Mouse (Mus musculus): ENCODE measurements around the gene Prr29. TPM values are rescaled to one million over a fixed set of nuclear protein-coding genes. Genes with fewer than 3 reads are reported as not detected.

Prr29 gene
- polyA plus RNA-seq, 1 experiment from 2014 or later = 0.39 TPM

DNA sequence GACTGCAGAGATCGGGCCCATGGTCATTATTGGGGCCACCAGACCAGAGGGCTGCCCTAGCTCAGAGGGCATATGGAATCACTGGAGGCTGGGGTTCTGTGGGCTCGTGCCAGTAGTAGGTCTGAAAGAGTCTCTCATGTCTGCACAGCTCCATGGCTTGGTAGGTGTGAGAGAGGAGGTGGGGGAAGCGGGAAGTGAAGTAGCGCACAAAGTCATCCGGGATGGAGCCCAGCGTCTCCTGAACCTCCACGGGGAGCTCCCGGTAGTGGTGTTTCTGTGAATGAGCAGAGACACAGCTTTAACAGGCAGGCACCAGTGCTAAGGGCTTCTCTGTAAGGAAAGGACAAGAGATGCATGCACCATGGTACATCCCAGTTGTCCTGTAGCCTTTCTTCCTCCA is 33.2 kb downstream of the Prr29 start:
- WGBS = 92% methylated on average over 8 of the region's 8 CpGs
- H3K27me3 ChIP-seq (ENCODE audit: insufficient read depth, low read length) = no peaks in the 10 kb centered on the region
- DNase-seq (no peak), ATAC-seq (ENCODE audit: insufficient read depth) (no peak)
- no peak for TF ChIP-seq CTCF (IDR thresholded peaks at IDR 0.05; ENCODE audit: low read depth)
- no peaks in the 10 kb centered on the region for H3K9me3 ChIP-seq (ENCODE audit: low read depth, low read length)
- H3K27ac ChIP-seq (ENCODE audit: low read depth) = no peak overlapping the region
- H3K4me2 ChIP-seq = no peak overlapping the region
- H3K4me1 ChIP-seq (ENCODE audit: insufficient read depth) = no peaks in the 10 kb centered on the region
- H3K9ac ChIP-seq = no peak overlapping the region
- no peak overlapping the region for H3K4me3 ChIP-seq (ENCODE audit: low read depth, low read length)
- peaks cover 25% of the 10 kb centered on the region for H3K36me3 ChIP-seq (ENCODE audit: insufficient read depth)

DNA sequence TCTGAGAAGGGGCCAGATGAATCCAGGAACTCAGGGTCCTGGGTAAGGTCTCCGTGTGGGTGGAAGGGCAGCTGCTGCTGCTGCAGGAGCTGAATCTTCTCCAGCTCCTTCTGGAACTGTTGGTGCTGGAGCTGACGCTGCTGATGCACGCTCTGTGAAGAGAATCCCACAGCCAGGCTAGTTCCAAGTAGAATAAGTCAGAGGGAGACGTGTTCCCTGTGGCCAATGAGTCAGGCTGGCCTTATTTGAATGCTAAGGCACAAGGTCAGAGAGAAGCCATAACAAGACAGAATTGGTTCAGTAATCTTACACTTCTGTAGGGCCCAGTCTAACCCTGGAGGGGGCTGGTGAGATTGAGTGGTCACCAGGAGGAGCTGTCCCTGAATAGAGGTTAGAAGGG is 44.7 kb downstream of the Prr29 start:
- no peak overlapping the region for H3K4me3 ChIP-seq (ENCODE audit: low read depth, low read length)
- peaks cover 24% of the 10 kb centered on the region for H3K36me3 ChIP-seq (ENCODE audit: insufficient read depth)
- no peaks in the 10 kb centered on the region for H3K9me3 ChIP-seq (ENCODE audit: low read depth, low read length)
- ATAC-seq (ENCODE audit: insufficient read depth) (no peak), DNase-seq (no peak)
- H3K4me2 ChIP-seq = no peak overlapping the region
- 69% methylated on average over 4 of the region's 4 CpGs for WGBS
- H3K4me1 ChIP-seq (ENCODE audit: insufficient read depth) = no peaks in the 10 kb centered on the region
- no peak for TF ChIP-seq CTCF (IDR thresholded peaks at IDR 0.05; ENCODE audit: low read depth)
- no peak overlapping the region for H3K27ac ChIP-seq (ENCODE audit: low read depth)
- H3K27me3 ChIP-seq (ENCODE audit: insufficient read depth, low read length) = no peaks in the 10 kb centered on the region
- no peak overlapping the region for H3K9ac ChIP-seq

DNA sequence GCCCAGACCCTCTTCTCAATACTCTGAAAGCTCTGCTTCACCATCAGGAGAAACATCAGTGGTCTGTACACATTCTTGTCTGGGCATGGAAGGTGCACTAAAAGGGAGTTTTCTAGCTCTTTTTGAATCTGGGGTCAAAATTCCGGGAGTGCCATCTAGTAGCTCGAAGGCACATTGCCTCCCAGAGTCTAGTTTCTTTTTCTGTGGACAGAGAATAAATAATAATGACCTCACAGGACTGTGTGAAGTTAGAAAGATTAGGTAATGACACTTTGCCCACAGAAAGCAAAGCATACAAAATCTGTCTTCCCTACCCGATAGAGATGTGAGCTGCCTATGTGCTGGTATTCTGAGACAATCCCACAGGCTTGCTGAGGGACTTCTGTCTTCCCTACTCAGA is 45.2 kb downstream of the Prr29 start:
- H3K4me1 ChIP-seq (ENCODE audit: insufficient read depth) = no peaks in the 10 kb centered on the region
- TF ChIP-seq CTCF (IDR thresholded peaks at IDR 0.05; ENCODE audit: low read depth) = no peak
- H3K9ac ChIP-seq = no peak overlapping the region
- DNase-seq (no peak), ATAC-seq (ENCODE audit: insufficient read depth) (no peak)
- WGBS = 65% methylated on average over 3 of the region's 3 CpGs
- H3K9me3 ChIP-seq (ENCODE audit: low read depth, low read length) = no peaks in the 10 kb centered on the region
- H3K27me3 ChIP-seq (ENCODE audit: insufficient read depth, low read length) = no peaks in the 10 kb centered on the region
- no peak overlapping the region for H3K4me3 ChIP-seq (ENCODE audit: low read depth, low read length)
- H3K4me2 ChIP-seq = no peak overlapping the region
- H3K36me3 ChIP-seq (ENCODE audit: insufficient read depth) = peaks cover 24% of the 10 kb centered on the region
- no peak overlapping the region for H3K27ac ChIP-seq (ENCODE audit: low read depth)

DNA sequence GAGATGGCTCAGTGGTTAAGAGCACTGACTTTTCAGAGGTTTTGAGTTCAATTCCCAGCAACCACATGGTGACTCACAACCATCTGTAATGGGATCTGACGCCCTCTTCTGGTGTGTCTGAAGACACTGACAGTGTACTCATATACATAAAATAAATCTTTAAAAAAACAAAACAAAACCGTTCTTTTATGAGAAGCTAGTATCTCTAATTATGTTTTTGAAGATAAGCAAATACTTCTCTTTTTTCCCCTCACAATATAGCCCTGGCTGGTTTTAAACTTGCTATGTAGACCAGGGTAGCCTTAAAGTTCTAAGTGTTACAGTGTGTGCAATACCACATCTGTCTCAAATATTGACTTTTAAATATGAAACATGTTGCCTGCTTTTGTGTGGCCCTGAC is 45.9 kb downstream of the Prr29 start:
- no peaks in the 10 kb centered on the region for H3K9me3 ChIP-seq (ENCODE audit: low read depth, low read length)
- H3K4me1 ChIP-seq (ENCODE audit: insufficient read depth) = no peaks in the 10 kb centered on the region
- H3K27me3 ChIP-seq (ENCODE audit: insufficient read depth, low read length) = no peaks in the 10 kb centered on the region
- no peak for DNase-seq
- H3K4me3 ChIP-seq (ENCODE audit: low read depth, low read length) = no peak overlapping the region
- no peak overlapping the region for H3K4me2 ChIP-seq
- H3K36me3 ChIP-seq (ENCODE audit: insufficient read depth) = peaks cover 20% of the 10 kb centered on the region
- WGBS = 68% methylated on average over 2 of the region's 2 CpGs
- no peak for ATAC-seq (ENCODE audit: insufficient read depth)
- H3K27ac ChIP-seq (ENCODE audit: low read depth) = no peak overlapping the region
- no peak for TF ChIP-seq CTCF (IDR thresholded peaks at IDR 0.05; ENCODE audit: low read depth)
- no peak overlapping the region for H3K9ac ChIP-seq

DNA sequence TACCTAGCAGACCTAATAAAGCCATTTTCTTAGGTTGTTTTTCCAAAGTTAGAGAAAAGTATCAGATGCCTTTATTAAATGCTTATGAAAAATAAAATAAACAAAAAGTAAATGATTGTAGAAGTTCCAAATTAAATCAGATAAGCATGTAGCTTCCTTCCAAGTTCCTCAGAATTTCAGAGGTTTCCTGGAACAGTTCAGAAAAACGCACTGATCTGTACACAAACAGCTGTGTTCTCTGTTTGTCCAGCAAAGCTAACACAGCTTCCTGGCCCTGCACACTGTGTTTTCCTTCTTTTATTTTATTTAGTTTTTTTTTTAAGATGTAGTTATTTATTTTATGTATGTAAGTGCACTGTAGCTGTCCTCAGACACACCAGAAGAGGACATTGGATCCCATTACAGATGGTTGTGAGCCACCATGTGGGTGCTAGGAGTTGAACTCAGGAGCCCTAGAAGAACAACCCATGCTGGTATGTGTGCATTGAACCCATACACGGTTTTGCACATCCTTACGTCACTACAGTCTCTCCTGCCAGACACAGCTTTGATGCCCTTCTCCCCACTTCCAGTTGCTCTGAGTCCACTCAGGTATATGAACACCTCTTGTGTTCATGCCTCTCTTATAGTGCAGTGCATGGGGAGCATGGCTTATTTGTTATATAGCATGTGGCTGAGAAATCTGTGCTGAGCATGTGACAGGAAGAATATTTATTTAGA is 47.5 kb downstream of the Prr29 start:
- Histone ChIP-seq H3K36me3 (ENCODE audit: insufficient read depth) (peaks cover 11% of the 10 kb centered on the region; the same call in 1 of the 2 replicates), H3K4me2 (no peak overlapping the region), H3K9ac (no peak overlapping the region), H3K4me3 (ENCODE audit: low read depth, low read length) (no peak overlapping the region), H3K27me3 (ENCODE audit: insufficient read depth, low read length) (no peaks in the 10 kb centered on the region), H3K9me3 (ENCODE audit: low read depth, low read length) (no peaks in the 10 kb centered on the region), H3K27ac (ENCODE audit: low read depth) (no peak overlapping the region), H3K4me1 (ENCODE audit: insufficient read depth) (no peaks in the 10 kb centered on the region)
- WGBS = 83% methylated on average over 3 of the region's 3 CpGs
- no peak for TF ChIP-seq CTCF (IDR thresholded peaks at IDR 0.05; ENCODE audit: low read depth)
- ATAC-seq (ENCODE audit: insufficient read depth) (no peak), DNase-seq (no peak)

DNA sequence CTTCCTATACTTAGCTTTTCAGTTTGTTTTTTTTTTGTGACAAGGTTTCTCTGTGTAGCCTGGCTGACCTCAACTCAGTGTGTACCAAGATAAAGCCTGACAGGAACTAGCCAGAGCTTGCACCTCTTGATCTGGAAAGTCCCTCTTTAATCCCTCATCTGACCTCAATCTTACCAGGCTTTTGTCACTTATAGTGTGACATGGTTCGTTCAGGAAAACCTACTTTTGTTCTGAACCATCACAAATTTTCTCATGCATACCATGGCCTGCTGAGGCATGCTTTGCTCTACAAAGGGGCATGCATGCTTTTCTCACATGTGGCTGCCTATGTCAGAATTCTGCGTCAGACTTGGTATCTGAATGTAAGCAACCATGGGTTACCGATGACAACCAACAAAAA is 51.1 kb downstream of the Prr29 start:
- 71% methylated on average over 3 of the region's 3 CpGs for WGBS
- Histone ChIP-seq H3K36me3 (ENCODE audit: insufficient read depth) (peaks cover 9% of the 10 kb centered on the region; the same call in 1 of the 2 replicates), H3K4me3 (ENCODE audit: low read depth, low read length) (no peak overlapping the region), H3K27me3 (ENCODE audit: insufficient read depth, low read length) (no peaks in the 10 kb centered on the region), H3K9me3 (ENCODE audit: low read depth, low read length) (no peaks in the 10 kb centered on the region), H3K27ac (ENCODE audit: low read depth) (no peak overlapping the region), H3K4me1 (ENCODE audit: insufficient read depth) (no peaks in the 10 kb centered on the region), H3K9ac (no peak overlapping the region), H3K4me2 (no peak overlapping the region)
- no peak for DNase-seq
- ATAC-seq (ENCODE audit: insufficient read depth) = no peak
- no peak for TF ChIP-seq CTCF (IDR thresholded peaks at IDR 0.05; ENCODE audit: low read depth)

DNA sequence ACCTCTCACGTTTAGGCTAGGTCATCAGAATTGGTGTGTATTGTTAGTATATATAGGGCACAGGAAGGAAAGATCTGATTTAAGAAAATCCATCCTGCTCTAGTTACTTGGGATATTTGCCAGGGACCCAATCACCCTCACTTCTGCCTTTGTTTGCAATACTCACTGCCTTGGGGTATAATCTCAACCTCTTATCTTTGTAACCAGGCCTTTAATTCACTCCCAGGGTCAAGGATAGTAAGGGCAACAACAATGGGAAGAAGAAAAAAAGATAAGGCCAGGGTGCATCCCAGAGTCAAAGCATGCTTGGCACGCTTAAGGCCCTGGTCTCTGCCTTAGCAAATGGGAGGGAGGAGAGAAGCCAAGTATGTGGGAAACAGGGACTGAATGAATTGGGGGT is 52.6 kb downstream of the Prr29 start:
- Histone ChIP-seq H3K4me1 (ENCODE audit: insufficient read depth) (no peaks in the 10 kb centered on the region), H3K9me3 (ENCODE audit: low read depth, low read length) (no peaks in the 10 kb centered on the region), H3K4me3 (ENCODE audit: low read depth, low read length) (no peak overlapping the region), H3K27ac (ENCODE audit: low read depth) (no peak overlapping the region), H3K4me2 (no peak overlapping the region), H3K9ac (no peak overlapping the region), H3K36me3 (ENCODE audit: insufficient read depth) (peaks cover 9% of the 10 kb centered on the region; the same call in 1 of the 2 replicates), H3K27me3 (ENCODE audit: insufficient read depth, low read length) (no peaks in the 10 kb centered on the region)
- ATAC-seq (ENCODE audit: insufficient read depth) (no peak), DNase-seq (no peak)
- TF ChIP-seq CTCF (IDR thresholded peaks at IDR 0.05; ENCODE audit: low read depth) = no peak
- 80% methylated on average over 2 of the region's 2 CpGs for WGBS
